20 mouse cellular contexts compared by ENCODE assay signal in genomic region chr14:116957154-116957553, GRCm38 (mm10). TPM values are rescaled to one million over a fixed set of nuclear protein-coding genes. Genes with fewer than 3 reads are reported as not detected.
"Had no signal": no experiment of that assay in that cellular context is flagged by ENCODE, and none has a peak within 500 bp of the region (broad histone marks: within the 10 kb centered on the region; RNA-seq: fewer than 3 reads in every experiment).

No protein-coding gene starts in this region.

- H3K27me3 ChIP-seq: megakaryocyte, embryonic 14.5 days; midbrain, embryonic 13.5 days; midbrain, embryonic 15.5 days; neural tube, embryonic 13.5 days; neural tube, embryonic 15.5 days had no signal

- H3K36me3 ChIP-seq: midbrain, embryonic 15.5 days; neural tube, embryonic 15.5 days had no signal

- H3K27ac ChIP-seq: macrophage; midbrain, embryonic 13.5 days; midbrain, embryonic 15.5 days; neural tube, embryonic 13.5 days; neural tube, embryonic 15.5 days had no signal

- H3K4me2 ChIP-seq: lung, embryonic 14.5 days; midbrain, embryonic 11.5 days; midbrain, embryonic 13.5 days; midbrain, embryonic 15.5 days; neural tube, embryonic 13.5 days; neural tube, embryonic 15.5 days had no signal

- H3K4me1 ChIP-seq: megakaryocyte, embryonic 14.5 days; midbrain, embryonic 13.5 days; midbrain, embryonic 15.5 days; neural tube, embryonic 13.5 days; neural tube, embryonic 15.5 days had no signal

- ATAC-seq: midbrain, embryonic 13.5 days; midbrain, embryonic 15.5 days had no signal

- H3K9me3 ChIP-seq: megakaryocyte, embryonic 14.5 days; neural tube, embryonic 15.5 days had no signal

- H3K4me3 ChIP-seq: megakaryocyte, embryonic 14.5 days; midbrain, embryonic 13.5 days; midbrain, embryonic 15.5 days; neural tube, embryonic 13.5 days; neural tube, embryonic 15.5 days had no signal

- H3K9ac ChIP-seq: lung, embryonic 14.5 days; midbrain, embryonic 13.5 days; midbrain, embryonic 15.5 days; neural tube, embryonic 13.5 days; neural tube, embryonic 15.5 days had no signal

- DNase-seq: lung, adult 18-20 months; lung, embryonic 14.5 days; lung, postnatal 10 days; retina, postnatal 1 day; right cerebral cortex, adult 18-20 months; right cerebral cortex, postnatal 25 days; right cerebral cortex, postnatal 4 days; spleen, adult 18-20 months; thymus, adult 18-20 months; thymus, postnatal 14 days; thymus, postnatal 36 days had no signal

RNA-seq across cellular contexts. Expression of gene Gpc6, which starts 32.0 kb away (rescaled TPM):
- total RNA-seq: megakaryocyte progenitor cell, adult 5-6 weeks; monocyte, adult 5-6 weeks had no signal
- polyA plus RNA-seq: macrophage had no signal
